Mouse (Mus musculus): ENCODE measurements at regions not wholly inside any gene's neighbourhood (a gene's known extent, or its start where the extent isn't known, plus 50 kb on each side); places are given as distances from the start of the nearest gene placed in this dataset.
A peak's percentile ranks its signal among the peaks of the same experiment; 100 is the strongest.

- Histone ChIP-seq H3K9me3 (no peaks in the 10 kb centered on the region), H3K27me3 (no peaks in the 10 kb centered on the region), H3K9ac (replicated peaks) (no peak overlapping the region), H3K36me3 (no peaks in the 10 kb centered on the region), H3K4me1 (no peaks in the 10 kb centered on the region), H3K27ac (replicated peaks) (no peak overlapping the region), H3K4me3 (no peak overlapping the region), H3K4me2 (replicated peaks) (no peak overlapping the region)
- no peak for ATAC-seq (replicated peaks)
- 88% methylated on average over 4 of the region's 4 CpGs for WGBS
These were observed 251.6 kb downstream of the Kcnj3 start for GRCm38 (mm10) chr2:55687345-55687744.

GRCm38 (mm10) chr2:55692902-55693870 is 257.4 kb downstream of the Kcnj3 start:
- Histone ChIP-seq H3K27ac (replicated peaks) (peak overlapping the region; percentile 60), H3K9ac (replicated peaks) (no peak overlapping the region), H3K9me3 (no peaks in the 10 kb centered on the region), H3K4me1 (peaks cover 6% of the 10 kb centered on the region), H3K4me3 (no peak overlapping the region), H3K36me3 (no peaks in the 10 kb centered on the region), H3K27me3 (no peaks in the 10 kb centered on the region), H3K4me2 (replicated peaks) (0 out of 2 replicates have a peak overlapping the region, but pooled peaks have one; percentile 12)
- peak; percentile 97 for ATAC-seq (replicated peaks)
- 30% methylated on average over 2 of the region's 2 CpGs for WGBS

GRCm38 (mm10) chr2:55699705-55700104 is 263.9 kb downstream of the Kcnj3 start:
- H3K27ac ChIP-seq (replicated peaks): no peak overlapping the region
- no peak overlapping the region for H3K4me3 ChIP-seq
- H3K9ac ChIP-seq (replicated peaks): no peak overlapping the region
- no peaks in the 10 kb centered on the region for H3K36me3 ChIP-seq
- H3K27me3 ChIP-seq: no peaks in the 10 kb centered on the region
- 94% methylated on average over 1 of the region's 1 CpGs for WGBS
- no peak overlapping the region for H3K4me2 ChIP-seq (replicated peaks)
- H3K9me3 ChIP-seq: no peaks in the 10 kb centered on the region
- ATAC-seq (replicated peaks): no peak
- H3K4me1 ChIP-seq: no peaks in the 10 kb centered on the region

All from forebrain, embryonic 15.5 days (tissue).